11 mouse cellular contexts compared by ENCODE assay signal in the genomic region with DNA sequence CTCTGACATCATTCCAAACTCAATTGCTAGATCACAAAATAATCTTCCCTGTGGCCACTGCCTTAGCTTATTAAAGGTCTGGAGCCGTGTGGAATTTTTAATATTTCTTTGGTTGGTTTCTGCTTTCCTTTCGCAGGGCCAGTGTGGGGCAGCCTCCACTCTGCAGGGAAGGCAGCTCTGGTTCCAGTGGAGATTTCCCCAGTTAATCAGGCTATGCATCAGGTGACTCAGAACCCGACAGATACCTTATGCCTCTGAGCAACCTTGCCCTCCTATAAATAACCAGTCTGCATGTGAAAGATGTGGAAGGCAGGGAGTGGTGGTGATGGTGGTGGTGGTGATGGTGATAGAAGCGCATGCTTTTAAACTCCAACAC. TPM values are rescaled to one million over a fixed set of nuclear protein-coding genes. Genes with fewer than 3 reads are reported as not detected.
A peak's percentile ranks its signal among the peaks of the same experiment; 100 is the strongest.
DNase-seq lines count a peak whose midpoint lies in the region; ATAC-seq and TF ChIP-seq lines count a peak whose summit lies in the region.
"Had no signal": no experiment of that assay in that cellular context is flagged by ENCODE, and none has a peak within 500 bp of the region (broad histone marks: within the 10 kb centered on the region; RNA-seq: fewer than 3 reads in every experiment).

No protein-coding gene starts in this region.

- no peaks in the 10 kb centered on the region for H3K9me3 ChIP-seq in midbrain, embryonic 12.5 days
- no peaks in the 10 kb centered on the region for H3K9me3 ChIP-seq in midbrain, embryonic 10.5 days (replicated peaks)
- no peaks in the 10 kb centered on the region for H3K9me3 ChIP-seq in hindbrain, embryonic 16.5 days (ENCODE audit: control insufficient read depth, low read length)
- H3K9me3 ChIP-seq in liver, postnatal 0 days (ENCODE audit: low read length), result no peaks in the 10 kb centered on the region
- H3K9me3 ChIP-seq in stomach, postnatal 0 days (ENCODE audit: control insufficient read depth, low read length), result no peaks in the 10 kb centered on the region
- H3K9me3 ChIP-seq: forebrain, embryonic 13.5 days; heart, embryonic 10.5 days; liver, embryonic 13.5 days had no signal

- TF ChIP-seq CTCF in liver, postnatal 0 days (IDR thresholded peaks at IDR 0.05; ENCODE audit: low read depth), result no peak
- TF ChIP-seq CTCF in stomach, postnatal 0 days (IDR thresholded peaks at IDR 0.05; ENCODE audit: low read depth), result no peak
- TF ChIP-seq CTCF in gastrocnemius, adult 2 months (IDR thresholded peaks at IDR 0.05), result no peak

- no peak overlapping the region for H3K4me3 ChIP-seq in midbrain, embryonic 12.5 days
- no peak overlapping the region for H3K4me3 ChIP-seq in midbrain, embryonic 10.5 days
- no peak overlapping the region for H3K4me3 ChIP-seq in hindbrain, embryonic 16.5 days (ENCODE audit: low read length)
- H3K4me3 ChIP-seq in liver, postnatal 0 days (ENCODE audit: low read depth, low read length), result no peak overlapping the region
- no peak overlapping the region for H3K4me3 ChIP-seq in stomach, postnatal 0 days (ENCODE audit: low read depth, low read length)
- no peak overlapping the region for H3K4me3 ChIP-seq in gastrocnemius, adult 2 months
- H3K4me3 ChIP-seq: forebrain, embryonic 13.5 days; heart, embryonic 10.5 days; liver, embryonic 13.5 days had no signal

- no peaks in the 10 kb centered on the region for H3K36me3 ChIP-seq in midbrain, embryonic 12.5 days
- no peaks in the 10 kb centered on the region; the same call in 1 of the 2 replicates for H3K36me3 ChIP-seq in midbrain, embryonic 10.5 days
- H3K36me3 ChIP-seq in hindbrain, embryonic 16.5 days (ENCODE audit: control insufficient read depth, insufficient read depth, low read length), result no peaks in the 10 kb centered on the region
- no peaks in the 10 kb centered on the region for H3K36me3 ChIP-seq in liver, postnatal 0 days (replicated peaks; ENCODE audit: insufficient read depth, low read length)
- H3K36me3 ChIP-seq in stomach, postnatal 0 days (ENCODE audit: control insufficient read depth, insufficient read depth, low read length), result no peaks in the 10 kb centered on the region
- H3K36me3 ChIP-seq: heart, embryonic 10.5 days; liver, embryonic 13.5 days had no signal

- no peak for DNase-seq in midbrain, embryonic 10.5 days (ENCODE audit: low spot score)
- no peak for DNase-seq in liver, postnatal 0 days
- DNase-seq in stomach, postnatal 0 days (ENCODE audit: low spot score), result no peak
- DNase-seq in gastrocnemius, adult 2 months, result no peak
- no peak for DNase-seq in layer of hippocampus, adult 9-10 months (ENCODE audit: low spot score)
- DNase-seq: kidney, postnatal 14 days; liver, embryonic 13.5 days had no signal

- no peaks in the 10 kb centered on the region for H3K27me3 ChIP-seq in midbrain, embryonic 12.5 days
- peaks cover 5% of the 10 kb centered on the region; the same call in 1 of the 2 replicates for H3K27me3 ChIP-seq in midbrain, embryonic 10.5 days (ENCODE audit: low read depth, poor library complexity, severe bottlenecking)
- H3K27me3 ChIP-seq in hindbrain, embryonic 16.5 days (replicated peaks; ENCODE audit: control insufficient read depth, insufficient read depth, low read length), result no peaks in the 10 kb centered on the region
- no peaks in the 10 kb centered on the region for H3K27me3 ChIP-seq in liver, postnatal 0 days (ENCODE audit: insufficient read depth, low read length)
- no peaks in the 10 kb centered on the region for H3K27me3 ChIP-seq in stomach, postnatal 0 days (ENCODE audit: control insufficient read depth, insufficient read depth, low read length)

- H3K9ac ChIP-seq in midbrain, embryonic 12.5 days (replicated peaks), result no peak overlapping the region
- H3K9ac ChIP-seq in hindbrain, embryonic 16.5 days (ENCODE audit: low read depth, low read length), result no peak overlapping the region
- no peak overlapping the region for H3K9ac ChIP-seq in liver, postnatal 0 days (replicated peaks)
- H3K9ac ChIP-seq in stomach, postnatal 0 days (ENCODE audit: low read length), result no peak overlapping the region
- H3K9ac ChIP-seq: forebrain, embryonic 13.5 days; liver, embryonic 13.5 days had no signal

- WGBS in midbrain, embryonic 12.5 days, result 74% methylated on average over 4 of the region's 4 CpGs
- WGBS in midbrain, embryonic 10.5 days, result 91% methylated on average over 4 of the region's 4 CpGs
- WGBS in hindbrain, embryonic 16.5 days, result 70% methylated on average over 4 of the region's 4 CpGs
- 63% methylated on average over 4 of the region's 4 CpGs for WGBS in liver, postnatal 0 days (ENCODE audit: insufficient replicate concordance)
- WGBS in stomach, postnatal 0 days, result 69% methylated on average over 4 of the region's 4 CpGs

- ATAC-seq in midbrain, embryonic 12.5 days (ENCODE audit: low FRiP score, low read depth), result no peak
- ATAC-seq in hindbrain, embryonic 16.5 days, result peak; percentile 43; the same call in 1 of the 2 replicates
- ATAC-seq in liver, postnatal 0 days, result peak; percentile 16; the same call in 1 of the 2 replicates
- peak; percentile 61; the same call in 1 of the 2 replicates for ATAC-seq in stomach, postnatal 0 days (ENCODE audit: low FRiP score, low TSS enrichment)
- ATAC-seq: forebrain, embryonic 13.5 days had no signal

- H3K4me2 ChIP-seq in midbrain, embryonic 12.5 days (replicated peaks), result no peak overlapping the region
- H3K4me2 ChIP-seq in hindbrain, embryonic 16.5 days (ENCODE audit: low read length), result peak overlapping the region; percentile 33; the same call in 1 of the 2 replicates
- H3K4me2 ChIP-seq in liver, postnatal 0 days (ENCODE audit: low read depth, low read length), result peak overlapping the region; percentile 35; the same call in 1 of the 2 replicates
- H3K4me2 ChIP-seq in stomach, postnatal 0 days (replicated peaks; ENCODE audit: low read depth), result no peak overlapping the region
- H3K4me2 ChIP-seq: forebrain, embryonic 13.5 days had no signal

- intact Hi-C loops in gastrocnemius, adult 2 months (cut with DNase I), result no loop called here

- no peak for TF ChIP-seq EP300 in liver, postnatal 0 days (IDR thresholded peaks at IDR 0.05; ENCODE audit: low read depth)
- no peak for TF ChIP-seq EP300 in stomach, postnatal 0 days (optimal IDR thresholded peaks at IDR 0.05)

- H3K4me1 ChIP-seq in midbrain, embryonic 12.5 days, result peaks cover 9% of the 10 kb centered on the region
- H3K4me1 ChIP-seq in midbrain, embryonic 10.5 days, result peaks cover 33% of the 10 kb centered on the region
- peaks cover 8% of the 10 kb centered on the region for H3K4me1 ChIP-seq in hindbrain, embryonic 16.5 days (ENCODE audit: control insufficient read depth, insufficient read depth, low read depth, low read length)
- H3K4me1 ChIP-seq in liver, postnatal 0 days (ENCODE audit: insufficient read depth), result peaks cover 12% of the 10 kb centered on the region; the same call in 1 of the 2 replicates
- no peaks in the 10 kb centered on the region for H3K4me1 ChIP-seq in stomach, postnatal 0 days (replicated peaks; ENCODE audit: control insufficient read depth, insufficient read depth)
- H3K4me1 ChIP-seq: forebrain, embryonic 13.5 days had no signal

- H3K27ac ChIP-seq in midbrain, embryonic 12.5 days (replicated peaks), result peak overlapping the region; percentile 64
- H3K27ac ChIP-seq in midbrain, embryonic 10.5 days (replicated peaks), result no peak overlapping the region; the same call in 1 of the 2 replicates
- peak overlapping the region; percentile 77 for H3K27ac ChIP-seq in hindbrain, embryonic 16.5 days (ENCODE audit: low read depth, low read length)
- peak overlapping the region; percentile 74 for H3K27ac ChIP-seq in liver, postnatal 0 days (ENCODE audit: low read depth)
- 0 out of 2 replicates have a peak overlapping the region, but pooled peaks have one; percentile 4 for H3K27ac ChIP-seq in stomach, postnatal 0 days (replicated peaks)
- H3K27ac ChIP-seq in gastrocnemius, adult 2 months, result no peak overlapping the region
- H3K27ac ChIP-seq: forebrain, embryonic 13.5 days; heart, embryonic 10.5 days; liver, embryonic 13.5 days had no signal

RNA-seq across cellular contexts. Expression of gene Smoc1, which starts 7.4 kb away (rescaled TPM):
- 21.4 and 32.0 TPM in 2 replicates for polyA plus RNA-seq in midbrain, embryonic 12.5 days (2016; fragmentation: Nextera tagmentation; extraction: Ambion mirVana)
- polyA plus RNA-seq in midbrain, embryonic 10.5 days (2016; fragmentation: Nextera tagmentation; extraction: Ambion mirVana), result 13.9 and 15.7 TPM in 2 replicates
- polyA plus RNA-seq in hindbrain, embryonic 16.5 days (2015; fragmentation: Nextera tagmentation; extraction: Ambion mirVana), result 34.3 and 36.3 TPM in 2 replicates
- 12.3 and 15.5 TPM in 2 replicates for polyA plus RNA-seq in liver, postnatal 0 days (2015; fragmentation: Nextera tagmentation; extraction: Ambion mirVana)
- 0.65 and 1.0 TPM in 2 replicates for polyA plus RNA-seq in stomach, postnatal 0 days (2015; fragmentation: Nextera tagmentation; extraction: Ambion mirVana)
- under 1 TPM; 0.61 to 0.98 TPM for total RNA-seq in gastrocnemius, adult 2 months (2021)

Comparison
In these comparisons a context has a peak if more than half of its experiments do, and no peak if none do; other contexts are left out.
1. H3K27ac ChIP-seq: peak in midbrain, embryonic 12.5 days (single experiment), hindbrain, embryonic 16.5 days (single experiment), liver, postnatal 0 days (single experiment) and stomach, postnatal 0 days (single experiment); none in midbrain, embryonic 10.5 days (single experiment) and gastrocnemius, adult 2 months (single experiment).
2. H3K4me2 ChIP-seq: peak in hindbrain, embryonic 16.5 days (single experiment) and liver, postnatal 0 days (single experiment); none in midbrain, embryonic 12.5 days (single experiment) and stomach, postnatal 0 days (single experiment).